Comparison of ENCODE assay signal across 17 mouse cellular contexts in genomic region chr9:40693026-40693425, GRCm38 (mm10). TPM values are rescaled to one million over a fixed set of nuclear protein-coding genes. Genes with fewer than 3 reads are reported as not detected.
DNase-seq lines count a peak whose midpoint lies in the region; ATAC-seq lines count a peak whose summit lies in the region.
"Had no signal": no experiment of that assay in that cellular context is flagged by ENCODE, and none has a peak within 500 bp of the region (broad histone marks: within the 10 kb centered on the region; RNA-seq: fewer than 3 reads in every experiment).

No protein-coding gene starts in this region.

- H3K9ac ChIP-seq in forebrain, embryonic 13.5 days = no peak overlapping the region
- no peak overlapping the region for H3K9ac ChIP-seq in forebrain, embryonic 11.5 days (ENCODE audit: low read length)
- H3K9ac ChIP-seq in intestine, embryonic 15.5 days = no peak overlapping the region
- H3K9ac ChIP-seq in intestine, embryonic 16.5 days (ENCODE audit: low read depth, low read length) = no peak overlapping the region
- no peak overlapping the region for H3K9ac ChIP-seq in embryonic facial prominence, embryonic 12.5 days
- no peak overlapping the region for H3K9ac ChIP-seq in limb, embryonic 15.5 days

- H3K4me2 ChIP-seq in forebrain, embryonic 13.5 days = peak overlapping the region; percentile 12; the same call in 1 of the 2 replicates
- H3K4me2 ChIP-seq in forebrain, embryonic 11.5 days (ENCODE audit: low read depth, low read length, severe bottlenecking) = no peak overlapping the region
- H3K4me2 ChIP-seq in intestine, embryonic 15.5 days (replicated peaks) = no peak overlapping the region
- H3K4me2 ChIP-seq in intestine, embryonic 16.5 days (ENCODE audit: low read depth, low read length) = no peak overlapping the region
- no peak overlapping the region for H3K4me2 ChIP-seq in embryonic facial prominence, embryonic 12.5 days (replicated peaks)
- H3K4me2 ChIP-seq in limb, embryonic 15.5 days = no peak overlapping the region

- 0 out of 2 replicates have a peak, but pooled peaks cover 4% of the 10 kb centered on the region for H3K36me3 ChIP-seq in forebrain, embryonic 13.5 days (ENCODE audit: poor library complexity, severe bottlenecking)
- no peaks in the 10 kb centered on the region for H3K36me3 ChIP-seq in forebrain, embryonic 11.5 days (ENCODE audit: control insufficient read depth, insufficient read depth, low read length)
- no peaks in the 10 kb centered on the region for H3K36me3 ChIP-seq in intestine, embryonic 15.5 days
- no peaks in the 10 kb centered on the region for H3K36me3 ChIP-seq in intestine, embryonic 16.5 days (ENCODE audit: control insufficient read depth, insufficient read depth, low read length)
- peaks cover 20% of the 10 kb centered on the region for H3K36me3 ChIP-seq in embryonic facial prominence, embryonic 12.5 days
- peaks cover 13% of the 10 kb centered on the region for H3K36me3 ChIP-seq in limb, embryonic 15.5 days

- no peaks in the 10 kb centered on the region for H3K27me3 ChIP-seq in forebrain, embryonic 13.5 days
- no peaks in the 10 kb centered on the region for H3K27me3 ChIP-seq in forebrain, embryonic 11.5 days (ENCODE audit: control insufficient read depth, insufficient read depth, low read length)
- H3K27me3 ChIP-seq in intestine, embryonic 15.5 days (replicated peaks) = no peaks in the 10 kb centered on the region
- no peaks in the 10 kb centered on the region for H3K27me3 ChIP-seq in intestine, embryonic 16.5 days (replicated peaks; ENCODE audit: control insufficient read depth, insufficient read depth, low read length)
- no peaks in the 10 kb centered on the region for H3K27me3 ChIP-seq in embryonic facial prominence, embryonic 12.5 days
- no peaks in the 10 kb centered on the region for H3K27me3 ChIP-seq in limb, embryonic 15.5 days

- no peaks in the 10 kb centered on the region for H3K9me3 ChIP-seq in forebrain, embryonic 13.5 days (replicated peaks)
- H3K9me3 ChIP-seq in forebrain, embryonic 11.5 days (ENCODE audit: control insufficient read depth, low read length) = no peaks in the 10 kb centered on the region
- no peaks in the 10 kb centered on the region for H3K9me3 ChIP-seq in intestine, embryonic 15.5 days
- H3K9me3 ChIP-seq in intestine, embryonic 16.5 days (ENCODE audit: control insufficient read depth, low read length) = no peaks in the 10 kb centered on the region
- H3K9me3 ChIP-seq in embryonic facial prominence, embryonic 12.5 days = no peaks in the 10 kb centered on the region
- H3K9me3 ChIP-seq in limb, embryonic 15.5 days = no peaks in the 10 kb centered on the region

- H3K4me1 ChIP-seq in forebrain, embryonic 13.5 days = peaks cover 44% of the 10 kb centered on the region
- peaks cover 7% of the 10 kb centered on the region; the same call in 1 of the 2 replicates for H3K4me1 ChIP-seq in forebrain, embryonic 11.5 days (replicated peaks; ENCODE audit: control insufficient read depth, insufficient read depth, low read length)
- peaks cover 13% of the 10 kb centered on the region; the same call in 1 of the 2 replicates for H3K4me1 ChIP-seq in intestine, embryonic 15.5 days (replicated peaks)
- H3K4me1 ChIP-seq in intestine, embryonic 16.5 days (ENCODE audit: control insufficient read depth, insufficient read depth, low read length) = peaks cover 6% of the 10 kb centered on the region
- H3K4me1 ChIP-seq in embryonic facial prominence, embryonic 12.5 days = peaks cover 58% of the 10 kb centered on the region
- peaks cover 36% of the 10 kb centered on the region for H3K4me1 ChIP-seq in limb, embryonic 15.5 days

- ATAC-seq in forebrain, embryonic 13.5 days = no peak; the same call in 1 of the 2 replicates
- ATAC-seq in forebrain, embryonic 11.5 days (replicated peaks; ENCODE audit: low FRiP score) = no peak
- ATAC-seq in intestine, embryonic 15.5 days = no peak
- ATAC-seq in intestine, embryonic 16.5 days = no peak
- ATAC-seq in embryonic facial prominence, embryonic 12.5 days (ENCODE audit: insufficient number of reproducible peaks, insufficient read depth, low FRiP score, low TSS enrichment) = no peak
- no peak for ATAC-seq in limb, embryonic 15.5 days (ENCODE audit: insufficient number of reproducible peaks, low FRiP score, low TSS enrichment, low read depth)

- peak overlapping the region; percentile 52 for H3K27ac ChIP-seq in forebrain, embryonic 13.5 days
- no peak overlapping the region for H3K27ac ChIP-seq in forebrain, embryonic 11.5 days (ENCODE audit: low read depth, low read length)
- peak overlapping the region; percentile 6 for H3K27ac ChIP-seq in intestine, embryonic 15.5 days
- H3K27ac ChIP-seq in intestine, embryonic 16.5 days (ENCODE audit: low read length) = no peak overlapping the region; the same call in 1 of the 2 replicates
- peak overlapping the region; percentile 58; the same call in 1 of the 2 replicates for H3K27ac ChIP-seq in embryonic facial prominence, embryonic 12.5 days
- peak overlapping the region; percentile 35; the same call in 1 of the 2 replicates for H3K27ac ChIP-seq in limb, embryonic 15.5 days
- H3K27ac ChIP-seq: kidney, postnatal 0 days had no signal

- 12% methylated on average over 3 of the region's 3 CpGs for WGBS in forebrain, embryonic 13.5 days
- WGBS in forebrain, embryonic 11.5 days = 22% methylated on average over 3 of the region's 3 CpGs
- WGBS in intestine, embryonic 15.5 days = 36% methylated on average over 3 of the region's 3 CpGs
- WGBS in intestine, embryonic 16.5 days = 42% methylated on average over 3 of the region's 3 CpGs
- WGBS in embryonic facial prominence, embryonic 12.5 days = 33% methylated on average over 3 of the region's 3 CpGs
- WGBS in limb, embryonic 15.5 days = 45% methylated on average over 3 of the region's 3 CpGs

- DNase-seq in forebrain, embryonic 11.5 days (ENCODE audit: low spot score) = no peak
- no peak for DNase-seq in left cerebral cortex, adult 11 months (ENCODE audit: low spot score)
- DNase-seq in thymus, postnatal 0 days (ENCODE audit: low spot score) = no peak
- DNase-seq: embryo, embryonic 11 days; layer of hippocampus, postnatal 36 days; lung, postnatal 14 days had no signal

- no peak overlapping the region for H3K4me3 ChIP-seq in forebrain, embryonic 13.5 days
- no peak overlapping the region for H3K4me3 ChIP-seq in forebrain, embryonic 11.5 days (ENCODE audit: low read depth, low read length)
- no peak overlapping the region for H3K4me3 ChIP-seq in intestine, embryonic 15.5 days (replicated peaks)
- H3K4me3 ChIP-seq in intestine, embryonic 16.5 days (ENCODE audit: low read length) = no peak overlapping the region
- H3K4me3 ChIP-seq in embryonic facial prominence, embryonic 12.5 days = no peak overlapping the region
- H3K4me3 ChIP-seq in limb, embryonic 15.5 days = no peak overlapping the region

RNA-seq across cellular contexts. Expression of gene Clmp, which starts 7.3 kb away (rescaled TPM):
- 26.3 and 32.4 TPM in 2 replicates for polyA plus RNA-seq in forebrain, embryonic 13.5 days (2015; fragmentation: Nextera tagmentation; extraction: Ambion mirVana)
- 23.3 and 24.6 TPM in 2 replicates for polyA plus RNA-seq in forebrain, embryonic 11.5 days (2014; fragmentation: Nextera tagmentation; extraction: Ambion mirVana)
- 25.6 and 26.7 TPM in 2 replicates for polyA plus RNA-seq in intestine, embryonic 15.5 days (2015; fragmentation: Nextera tagmentation; extraction: Ambion mirVana)
- polyA plus RNA-seq in intestine, embryonic 16.5 days (2015; fragmentation: Nextera tagmentation; extraction: Ambion mirVana) = 20.9 and 22.2 TPM in 2 replicates
- polyA plus RNA-seq in embryonic facial prominence, embryonic 12.5 days (2016; fragmentation: Nextera tagmentation; extraction: Ambion mirVana) = 75.9 and 81.8 TPM in 2 replicates
- polyA plus RNA-seq in limb, embryonic 15.5 days (2015; fragmentation: Nextera tagmentation; extraction: Ambion mirVana) = 36.0 and 44.2 TPM in 2 replicates
- polyA plus RNA-seq in thymus, postnatal 0 days (2015; fragmentation: Nextera tagmentation; extraction: Ambion mirVana) = 0.74 and 0.75 TPM in 2 replicates

RNA-seq across cellular contexts. Expression of gene Gm21915, which starts 22.6 kb away (rescaled TPM):
- not detected in 2 replicates for polyA plus RNA-seq in forebrain, embryonic 13.5 days (2015; fragmentation: Nextera tagmentation; extraction: Ambion mirVana)
- not detected in 2 replicates for polyA plus RNA-seq in forebrain, embryonic 11.5 days (2014; fragmentation: Nextera tagmentation; extraction: Ambion mirVana)
- polyA plus RNA-seq in intestine, embryonic 15.5 days (2015; fragmentation: Nextera tagmentation; extraction: Ambion mirVana) = not detected in 2 replicates
- polyA plus RNA-seq in intestine, embryonic 16.5 days (2015; fragmentation: Nextera tagmentation; extraction: Ambion mirVana) = not detected in 2 replicates
- not detected in 2 replicates for polyA plus RNA-seq in embryonic facial prominence, embryonic 12.5 days (2016; fragmentation: Nextera tagmentation; extraction: Ambion mirVana)
- not detected in 2 replicates for polyA plus RNA-seq in limb, embryonic 15.5 days (2015; fragmentation: Nextera tagmentation; extraction: Ambion mirVana)
- not detected in 2 replicates for polyA plus RNA-seq in thymus, postnatal 0 days (2015; fragmentation: Nextera tagmentation; extraction: Ambion mirVana)
- polyA plus RNA-seq: cerebellum, adult 2 months; frontal cortex, adult 2 months; heart, postnatal 0 days; kidney, postnatal 0 days; limb, embryonic 14.5 days; spleen, adult 2 months had no signal

Comparison
In these comparisons a context has a peak if more than half of its experiments do, and no peak if none do; other contexts are left out.
1. H3K27ac ChIP-seq: peak in forebrain, embryonic 13.5 days (single experiment), intestine, embryonic 15.5 days (single experiment), embryonic facial prominence, embryonic 12.5 days (single experiment) and limb, embryonic 15.5 days (single experiment); none in forebrain, embryonic 11.5 days (single experiment) and intestine, embryonic 16.5 days (single experiment).
2. RNA of gene Clmp, which starts 7.3 kb away (polyA plus RNA-seq): 75.9 to 81.8 TPM in embryonic facial prominence, embryonic 12.5 days, 36.0 to 44.2 TPM in limb, embryonic 15.5 days, 26.3 to 32.4 TPM in forebrain, embryonic 13.5 days, 25.6 to 26.7 TPM in intestine, embryonic 15.5 days, 23.3 to 24.6 TPM in forebrain, embryonic 11.5 days and 20.9 to 22.2 TPM in intestine, embryonic 16.5 days; 0.74 to 0.75 TPM in thymus, postnatal 0 days; every median in the first group is over 10 times any median in the second.